Comparison of ENCODE assay signal across 8 mouse cellular contexts in the genomic region with DNA sequence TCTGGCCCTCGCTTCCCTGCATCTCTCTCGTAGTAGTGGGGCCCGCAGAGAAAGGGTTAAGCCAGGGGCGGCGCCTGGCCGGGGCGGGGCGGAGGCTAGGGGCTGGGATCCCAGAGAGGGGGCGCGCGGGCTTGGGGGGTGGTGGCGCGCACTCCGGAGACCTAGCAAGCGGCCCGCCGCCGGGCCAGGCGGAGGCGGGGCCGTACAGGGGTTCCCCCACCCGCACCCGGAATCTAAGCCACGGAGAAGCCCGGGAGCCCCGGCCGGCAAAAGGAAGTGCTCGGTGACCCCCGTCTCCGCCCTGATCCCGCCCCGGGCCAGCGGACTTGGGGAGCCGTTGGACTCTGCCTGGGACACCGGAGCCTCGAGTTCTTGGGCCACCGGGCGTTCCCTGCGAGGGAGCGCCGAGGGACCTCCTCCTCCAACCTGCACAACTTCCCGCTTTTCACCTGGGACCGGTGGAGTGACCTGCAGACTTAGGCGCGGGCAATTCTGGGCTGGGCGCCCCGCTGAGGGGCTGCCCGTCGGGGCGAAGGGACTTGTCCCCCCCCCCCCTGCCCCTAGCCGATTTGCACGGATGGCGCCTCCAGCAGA. TPM values are rescaled to one million over a fixed set of nuclear protein-coding genes. Genes with fewer than 3 reads are reported as not detected.
DNase-seq lines count a peak whose midpoint lies in the region; ATAC-seq and TF ChIP-seq lines count a peak whose summit lies in the region.

No protein-coding gene starts in this region.

- H3K36me3 ChIP-seq in erythroblast, embryonic 14.5 days (ENCODE audit: control insufficient read depth): no peaks in the 10 kb centered on the region
- H3K36me3 ChIP-seq in kidney, adult 2 months (ENCODE audit: control insufficient read depth, insufficient read depth, low read length): no peaks in the 10 kb centered on the region
- no peaks in the 10 kb centered on the region; the same call in 1 of the 2 replicates for H3K36me3 ChIP-seq in lung, embryonic 16.5 days (ENCODE audit: control insufficient read depth, insufficient read depth, low read length)

- peak overlapping the region; percentile 83 for H3K27ac ChIP-seq in kidney, adult 2 months (ENCODE audit: insufficient read depth, low read depth, low read length)
- peak overlapping the region; percentile 93 for H3K27ac ChIP-seq in lung, embryonic 16.5 days (ENCODE audit: low read length)

- no peak for TF ChIP-seq POLR2A in kidney, adult 2 months (IDR thresholded peaks at IDR 0.05; ENCODE audit: low read depth, low read length)

- no peak for ATAC-seq in erythroblast, adult 5-6 weeks (replicated peaks; ENCODE audit: low FRiP score, poor library complexity, severe bottlenecking)
- ATAC-seq in lung, embryonic 16.5 days (ENCODE audit: low read depth): peak; percentile 37

- peaks cover 64% of the 10 kb centered on the region for H3K27me3 ChIP-seq in erythroblast, embryonic 14.5 days (ENCODE audit: control insufficient read depth)
- no peaks in the 10 kb centered on the region for H3K27me3 ChIP-seq in kidney, adult 2 months (replicated peaks; ENCODE audit: control insufficient read depth, insufficient read depth, low read length)
- H3K27me3 ChIP-seq in lung, embryonic 16.5 days (ENCODE audit: control insufficient read depth, insufficient read depth, low read depth, low read length): no peaks in the 10 kb centered on the region

- peak overlapping the region; percentile 77 for H3K9ac ChIP-seq in lung, embryonic 16.5 days (ENCODE audit: low read length)

- H3K4me1 ChIP-seq in erythroblast, embryonic 14.5 days (ENCODE audit: control insufficient read depth): peaks cover 45% of the 10 kb centered on the region
- H3K4me1 ChIP-seq in kidney, adult 2 months (ENCODE audit: control insufficient read depth, insufficient read depth, low read length): peaks cover 32% of the 10 kb centered on the region
- H3K4me1 ChIP-seq in lung, embryonic 16.5 days (replicated peaks; ENCODE audit: control insufficient read depth, insufficient read depth, low read length): peaks cover 61% of the 10 kb centered on the region

- peak overlapping the region; percentile 100 for H3K4me2 ChIP-seq in lung, embryonic 16.5 days (ENCODE audit: low read depth, low read length)

- peak; percentile 30 to 44 for DNase-seq in cerebellum, postnatal 14 days
- DNase-seq in heart, adult 8-10 months (ENCODE audit: low spot score): peak; percentile 72
- peak; percentile 82 for DNase-seq in kidney, adult 2 months
- peak; percentile 86 for DNase-seq in retina, postnatal 1 day
- DNase-seq in c-Kit-positive CD71-positive TER-119-positive erythroid progenitor cells, embryonic 14.5 days (ENCODE audit: low spot score): no peak

- H3K4me3 ChIP-seq in erythroblast, embryonic 14.5 days (replicated peaks): peak overlapping the region; percentile 69
- peak overlapping the region; percentile 87 for H3K4me3 ChIP-seq in kidney, adult 2 months (ENCODE audit: insufficient read depth, low read depth, low read length)
- peak overlapping the region; percentile 76 for H3K4me3 ChIP-seq in lung, embryonic 16.5 days (ENCODE audit: low read length)

- peaks cover 5% of the 10 kb centered on the region; the same call in 1 of the 2 replicates for H3K9me3 ChIP-seq in erythroblast, embryonic 14.5 days (ENCODE audit: control insufficient read depth, low read length)
- no peaks in the 10 kb centered on the region for H3K9me3 ChIP-seq in lung, embryonic 16.5 days (ENCODE audit: control insufficient read depth, low read length)

- no peak for TF ChIP-seq CTCF in kidney, adult 2 months (conservative IDR thresholded peaks at IDR 0.05; ENCODE audit: insufficient read depth, insufficient read length, low read depth, low read length)

- WGBS in kidney, adult 2 months: 4% methylated on average over 52 of the region's 53 CpGs
- under 1% methylated on average over 53 of the region's 53 CpGs for WGBS in lung, embryonic 16.5 days

RNA-seq across cellular contexts. Expression of gene Gjd3, which starts 22.4 kb away (rescaled TPM):
- not detected in 2 replicates for polyA plus RNA-seq in erythroblast, embryonic 14.5 days (2012)
- total RNA-seq in erythroblast, adult 5-6 weeks (2015; ENCODE audit: low replicate concordance): not detected in 2 replicates
- total RNA-seq in erythroblast, adult 5-6 weeks (2017; ENCODE audit: low replicate concordance): not detected in 2 replicates
- total RNA-seq in heart, adult 8-10 months (2022): under 1 TPM in 1 of 4 experiments, not detected in 3; 0.44 TPM
- 0.34 and 0.57 TPM in 2 replicates for polyA plus RNA-seq in kidney, adult 2 months (2012; rRNA removed)
- polyA plus RNA-seq in lung, embryonic 16.5 days (2015; fragmentation: Nextera tagmentation; extraction: Ambion mirVana): 0.31 TPM in 1 of 2 replicates, not detected in the other

RNA-seq across cellular contexts. Expression of gene Rara, which starts 32.8 kb away (rescaled TPM):
- 0.20 and 0.32 TPM in 2 replicates for polyA plus RNA-seq in erythroblast, embryonic 14.5 days (2012)
- total RNA-seq in erythroblast, adult 5-6 weeks (2015; ENCODE audit: low replicate concordance): 13.1 and 13.2 TPM in 2 replicates
- total RNA-seq in erythroblast, adult 5-6 weeks (2017; ENCODE audit: low replicate concordance): 2.8 TPM in 2 replicates
- 10 to 100 TPM; 10.8 to 13.5 (median 11.9) TPM for total RNA-seq in heart, adult 8-10 months (2022)
- polyA plus RNA-seq in kidney, adult 2 months (2012; rRNA removed): 18.0 and 19.6 TPM in 2 replicates
- polyA plus RNA-seq in lung, embryonic 16.5 days (2015; fragmentation: Nextera tagmentation; extraction: Ambion mirVana): 35.4 and 37.2 TPM in 2 replicates

RNA-seq across cellular contexts. Expression of gene Cdc6, which starts 52.8 kb away (rescaled TPM):
- polyA plus RNA-seq in erythroblast, embryonic 14.5 days (2012): 0.76 and 0.82 TPM in 2 replicates
- total RNA-seq in erythroblast, adult 5-6 weeks (2015; ENCODE audit: low replicate concordance): 20.0 and 20.1 TPM in 2 replicates
- total RNA-seq in erythroblast, adult 5-6 weeks (2017; ENCODE audit: low replicate concordance): 46.7 and 54.2 TPM in 2 replicates
- total RNA-seq in heart, adult 8-10 months (2022): under 1 TPM; 0.16 to 0.49 (median 0.25) TPM
- 0.11 and 0.14 TPM in 2 replicates for polyA plus RNA-seq in kidney, adult 2 months (2012; rRNA removed)
- polyA plus RNA-seq in lung, embryonic 16.5 days (2015; fragmentation: Nextera tagmentation; extraction: Ambion mirVana): 34.0 and 38.3 TPM in 2 replicates

Comparison
In these comparisons a context has a peak if more than half of its experiments do, and no peak if none do; other contexts are left out.
1. RNA of gene Rara, which starts 32.8 kb away (polyA plus RNA-seq): 35.4 to 37.2 TPM in lung, embryonic 16.5 days and 18.0 to 19.6 TPM in kidney, adult 2 months; 0.20 to 0.32 TPM in erythroblast, embryonic 14.5 days; every median in the first group is over 10 times any median in the second.
2. RNA of gene Cdc6, which starts 52.8 kb away (polyA plus RNA-seq): 34.0 to 38.3 TPM in lung, embryonic 16.5 days; 0.76 to 0.82 TPM in erythroblast, embryonic 14.5 days and 0.11 to 0.14 TPM in kidney, adult 2 months; every median in the first group is over 10 times any median in the second.
3. Peak in every context shown above with its lines, with median percentiles within 50 percentile points of each other: H3K4me3 ChIP-seq.